Mouse (Mus musculus) G1E (cell line): ENCODE results near the gene Cyb5rl.

Experiments
- CTCF ChIP-seq: IDR thresholded peaks from 2 replicates; pipeline ENCODE4 v1.5.1; 2012; ENCODE audit warnings: low read depth, low read length, inconsistent platforms, mixed read lengths
- GATA1 ChIP-seq: IDR thresholded peaks from 2 replicates; pipeline ENCODE4 v1.6.1; 2012; ENCODE audit warnings: borderline replicate concordance, low read length, inconsistent platforms, mixed read lengths
- GATA2 ChIP-seq: IDR thresholded peaks from 2 replicates; pipeline ENCODE4 v1.6.1; 2012; ENCODE audit warnings: low read depth, low read length, inconsistent platforms, borderline replicate concordance
- POLR2AphosphoS5 ChIP-seq: IDR thresholded peaks from 2 replicates; pipeline ENCODE4 v1.6.1; 2012; ENCODE audit warnings: low read depth, low read length, inconsistent platforms; ENCODE audit not compliant: insufficient replicate concordance
- TAL1 ChIP-seq: conservative IDR thresholded peaks from 2 replicates; pipeline ENCODE4 v1.6.1; 2012; ENCODE audit warnings: low read depth, low read length, inconsistent platforms, mixed read lengths

GRCm38 (mm10) chr4:107021464-107021863 lies 45.3 kb upstream of the Cyb5rl start:
- TF ChIP-seq CTCF (no peak), GATA1 (no peak), TAL1 (no peak), POLR2AphosphoS5 (no peak), GATA2 (no peak)
